Mouse (Mus musculus) erythroblast, embryonic 14.5 days (primary cell): ENCODE measurements around the gene Mboat1. TPM values are rescaled to one million over a fixed set of nuclear protein-coding genes. Genes with fewer than 3 reads are reported as not detected.

ENCODE experiments used
- H3K27me3 ChIP-seq: 2 replicates; pipeline ENCODE4 v1.6.1; 2012; ENCODE audit warnings: inconsistent platforms; ENCODE audit not compliant: control insufficient read depth
- H3K36me3 ChIP-seq: 2 replicates; pipeline ENCODE4 v1.6.1; 2012; ENCODE audit warnings: mild to moderate bottlenecking, inconsistent platforms; ENCODE audit not compliant: control insufficient read depth
- H3K4me1 ChIP-seq: 2 replicates; pipeline ENCODE4 v1.6.1; 2012; ENCODE audit warnings: inconsistent platforms; ENCODE audit not compliant: control insufficient read depth
- H3K4me3 ChIP-seq: replicated peaks from 2 replicates; pipeline ENCODE3; 2012; ENCODE audit warnings: moderate library complexity, mild to moderate bottlenecking, inconsistent platforms
- H3K9me3 ChIP-seq: 2 replicates; pipeline ENCODE4 v1.6.1; 2012; ENCODE audit warnings: low read length, inconsistent platforms, mixed read lengths; ENCODE audit not compliant: control insufficient read depth
- GATA1 ChIP-seq: IDR thresholded peaks from 2 replicates; pipeline ENCODE4 v1.6.1; 2012; ENCODE audit warnings: low read length, inconsistent platforms, mixed read lengths
- TAL1 ChIP-seq: IDR thresholded peaks from 3 replicates; pipeline ENCODE4 v1.6.1; 2012; ENCODE audit warnings: low read length, inconsistent platforms, mixed read lengths
- polyA plus RNA-seq: library from polyadenylated mRNA; stranded (reverse); fragments of >175 nt; gene quantifications from 2 replicates; pipeline ENCODE4 v1.2.3, GENCODE M21; 2012

The Mboat1 gene
- polyA plus RNA-seq, 1 experiment, result not detected

DNA sequence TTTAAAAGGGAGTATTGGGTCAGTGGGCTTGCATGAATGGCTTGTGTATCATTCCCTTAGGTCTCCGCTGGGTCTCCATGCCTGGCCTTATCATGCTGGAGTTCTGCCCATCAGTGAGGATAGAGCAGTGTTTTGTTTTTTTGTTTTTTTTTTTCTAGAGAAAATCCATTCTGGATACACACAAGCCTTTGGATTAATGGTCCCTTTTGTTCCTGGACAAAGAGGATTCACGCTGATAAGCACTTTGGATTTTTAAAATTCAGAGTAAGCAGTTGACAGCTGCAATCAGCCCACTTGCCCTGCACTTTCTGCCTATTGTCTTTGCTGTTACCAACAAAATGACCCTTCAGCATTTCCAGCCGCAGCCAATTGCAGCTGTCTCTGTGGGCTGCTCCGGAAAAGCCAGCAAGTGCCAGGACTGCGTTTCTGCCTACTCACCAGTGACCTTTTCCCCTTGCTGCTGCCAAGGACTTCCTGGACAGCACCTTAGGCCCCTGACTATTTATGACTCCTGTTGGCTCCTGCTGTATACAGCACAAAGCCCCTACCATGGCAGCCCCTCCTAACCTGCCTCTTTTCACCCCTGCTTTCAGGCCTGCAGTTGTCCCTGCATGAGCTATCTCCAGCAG is 117.5 kb downstream of the Mboat1 start:
- H3K27me3 ChIP-seq, result no peaks in the 10 kb centered on the region
- no peaks in the 10 kb centered on the region for H3K9me3 ChIP-seq
- no peaks in the 10 kb centered on the region for H3K36me3 ChIP-seq
- H3K4me1 ChIP-seq, result no peaks in the 10 kb centered on the region
- TF ChIP-seq GATA1, result no peak
- no peak for TF ChIP-seq TAL1
- H3K4me3 ChIP-seq, result no peak overlapping the region

DNA sequence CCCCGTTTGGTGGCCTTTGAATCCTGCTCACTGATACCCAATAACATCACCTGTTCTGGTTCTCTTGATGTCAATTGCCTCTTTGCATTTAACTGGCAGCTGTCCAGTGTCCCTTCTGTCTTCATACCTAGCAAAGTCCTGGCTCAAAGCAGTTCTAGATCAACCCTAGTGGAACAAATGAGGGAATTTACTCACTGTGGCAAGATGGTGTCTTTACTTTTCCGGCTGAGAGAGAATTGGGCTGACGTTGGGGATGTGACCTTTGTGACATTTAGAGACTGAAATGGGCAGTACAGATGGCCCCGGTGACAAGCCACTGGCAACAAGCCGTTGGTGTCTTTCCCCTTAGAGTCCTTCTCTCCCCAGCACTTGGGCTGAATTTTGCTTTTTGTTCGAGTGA is 118.1 kb downstream of the Mboat1 start:
- H3K4me1 ChIP-seq, result no peaks in the 10 kb centered on the region
- no peak overlapping the region for H3K4me3 ChIP-seq
- no peaks in the 10 kb centered on the region for H3K9me3 ChIP-seq
- no peaks in the 10 kb centered on the region for H3K27me3 ChIP-seq
- TF ChIP-seq TAL1, result no peak
- no peak for TF ChIP-seq GATA1
- H3K36me3 ChIP-seq, result no peaks in the 10 kb centered on the region

DNA sequence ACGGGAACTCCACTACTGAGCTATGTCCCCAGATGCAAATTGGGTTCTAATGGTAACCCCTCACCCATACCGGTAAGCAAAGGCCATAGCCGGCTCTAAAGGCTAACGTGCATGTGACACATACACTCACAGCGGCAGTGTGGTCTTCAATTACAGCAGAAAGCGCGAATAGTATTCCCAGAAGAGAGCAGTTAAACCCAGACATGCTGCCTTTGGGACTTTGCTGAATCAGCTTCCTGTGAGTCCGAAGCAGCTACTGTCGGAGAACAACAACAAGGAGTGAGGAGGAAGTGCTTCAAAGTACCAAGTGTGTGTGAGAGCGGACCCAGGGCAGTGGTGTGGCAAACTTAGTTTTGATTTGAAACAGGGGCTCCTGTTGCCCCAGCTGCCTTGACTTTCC is 122.5 kb downstream of the Mboat1 start:
- H3K4me3 ChIP-seq, result no peak overlapping the region
- H3K27me3 ChIP-seq, result no peaks in the 10 kb centered on the region
- no peaks in the 10 kb centered on the region for H3K4me1 ChIP-seq
- H3K9me3 ChIP-seq, result no peaks in the 10 kb centered on the region
- H3K36me3 ChIP-seq, result no peaks in the 10 kb centered on the region
- TF ChIP-seq GATA1 (no peak), TAL1 (no peak)

DNA sequence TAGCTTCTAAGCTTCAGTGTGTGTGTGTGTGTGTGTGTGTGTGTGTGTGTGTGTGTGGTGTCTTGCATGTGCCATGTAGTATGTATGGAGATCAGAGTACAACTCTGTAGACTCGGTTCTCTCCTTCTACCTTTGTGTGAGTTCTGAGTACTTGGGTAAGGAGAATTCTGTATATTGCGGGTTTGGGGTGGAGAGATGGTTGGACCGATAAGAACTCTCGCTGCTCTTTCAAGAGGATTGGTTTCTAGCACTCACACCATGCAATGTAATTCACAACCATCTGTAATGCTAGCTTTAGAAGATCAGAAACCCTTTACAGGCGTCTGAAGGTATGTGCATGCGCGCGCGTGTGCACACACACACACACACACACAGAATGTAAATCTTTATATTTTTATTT is 123.0 kb downstream of the Mboat1 start:
- no peaks in the 10 kb centered on the region for H3K27me3 ChIP-seq
- no peaks in the 10 kb centered on the region for H3K36me3 ChIP-seq
- H3K4me3 ChIP-seq, result no peak overlapping the region
- no peaks in the 10 kb centered on the region for H3K9me3 ChIP-seq
- TF ChIP-seq TAL1 (no peak), GATA1 (no peak)
- no peaks in the 10 kb centered on the region for H3K4me1 ChIP-seq

DNA sequence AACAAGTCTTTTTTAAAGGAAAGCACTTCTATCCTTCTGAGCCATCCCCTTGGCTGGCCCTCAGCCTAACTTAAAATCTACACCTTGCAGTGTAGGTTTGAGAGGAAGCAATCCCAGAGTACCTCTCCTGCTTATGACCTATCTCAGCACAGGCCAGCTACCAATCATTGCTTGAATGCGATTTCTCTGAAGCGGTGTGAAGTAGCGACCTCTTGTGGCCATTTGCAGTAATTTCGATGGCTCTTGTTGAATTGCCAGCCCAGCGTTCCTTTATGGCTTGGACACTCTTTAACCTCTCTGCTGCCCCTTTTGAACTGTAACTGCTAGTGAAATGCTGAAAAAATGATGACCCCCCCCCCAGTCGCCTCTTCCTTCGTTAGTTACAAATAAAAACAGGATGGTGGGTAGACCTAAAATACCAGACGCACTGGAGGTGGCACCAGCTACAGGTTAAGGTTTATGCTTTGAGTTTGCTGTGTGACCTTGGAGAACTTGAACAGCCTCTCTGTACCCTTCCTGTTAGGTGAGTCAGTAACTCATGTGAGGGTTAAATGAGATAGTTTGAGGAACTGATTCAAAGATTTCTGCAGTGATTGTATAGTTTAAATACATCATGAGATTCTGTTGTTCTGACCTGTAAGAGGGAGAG is 123.7 kb downstream of the Mboat1 start:
- no peaks in the 10 kb centered on the region for H3K9me3 ChIP-seq
- no peak overlapping the region for H3K4me3 ChIP-seq
- TF ChIP-seq GATA1, result no peak
- no peak for TF ChIP-seq TAL1
- no peaks in the 10 kb centered on the region for H3K27me3 ChIP-seq
- no peaks in the 10 kb centered on the region for H3K36me3 ChIP-seq
- H3K4me1 ChIP-seq, result no peaks in the 10 kb centered on the region

DNA sequence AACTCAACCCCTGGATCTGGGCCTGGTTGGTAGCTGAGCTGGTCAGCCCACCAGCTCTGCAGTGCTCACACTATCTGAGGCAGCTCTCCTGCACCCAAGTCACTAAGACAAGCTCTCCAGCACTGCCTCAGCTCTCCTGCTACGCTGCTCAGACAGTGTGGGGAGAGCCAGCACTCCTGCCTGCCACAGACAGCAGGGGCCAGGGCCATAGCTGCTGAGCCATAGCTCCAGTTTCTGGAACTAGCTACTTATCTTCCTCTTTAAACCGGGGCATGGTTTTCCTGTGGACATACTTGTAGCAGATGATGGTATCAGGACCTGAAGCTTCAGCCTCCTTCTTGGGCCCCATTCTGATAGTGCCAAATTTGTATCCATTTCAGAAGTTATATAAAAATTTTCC is 127.4 kb downstream of the Mboat1 start:
- H3K4me3 ChIP-seq, result no peak overlapping the region
- TF ChIP-seq GATA1, result no peak
- no peak for TF ChIP-seq TAL1
- peaks cover under 1% of the 10 kb centered on the region; the same call in 1 of the 2 replicates for H3K9me3 ChIP-seq
- H3K4me1 ChIP-seq, result no peaks in the 10 kb centered on the region
- no peaks in the 10 kb centered on the region for H3K27me3 ChIP-seq
- no peaks in the 10 kb centered on the region for H3K36me3 ChIP-seq

DNA sequence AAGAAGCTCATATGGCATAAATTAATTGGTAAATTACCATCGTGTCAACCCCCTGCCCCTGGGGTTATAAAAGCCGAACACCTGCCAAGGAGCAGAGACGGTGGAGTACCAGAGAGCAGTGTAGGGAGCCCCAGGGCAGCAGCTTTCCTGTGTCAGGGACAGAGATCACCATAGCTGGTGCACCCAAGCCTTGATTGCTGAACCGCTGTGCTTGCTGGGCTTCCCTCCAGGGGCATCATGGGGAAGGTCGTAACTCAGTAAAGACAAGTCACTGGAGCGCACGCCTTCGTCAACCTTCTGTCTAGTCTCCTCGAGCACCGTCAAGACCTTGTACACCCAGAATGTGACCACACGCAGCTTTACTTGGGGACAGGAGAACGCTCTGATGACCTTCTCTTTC is 128.0 kb downstream of the Mboat1 start:
- no peaks in the 10 kb centered on the region for H3K27me3 ChIP-seq
- H3K4me3 ChIP-seq, result no peak overlapping the region
- H3K36me3 ChIP-seq, result no peaks in the 10 kb centered on the region
- TF ChIP-seq TAL1 (no peak), GATA1 (no peak)
- peaks cover 6% of the 10 kb centered on the region for H3K9me3 ChIP-seq
- no peaks in the 10 kb centered on the region for H3K4me1 ChIP-seq

DNA sequence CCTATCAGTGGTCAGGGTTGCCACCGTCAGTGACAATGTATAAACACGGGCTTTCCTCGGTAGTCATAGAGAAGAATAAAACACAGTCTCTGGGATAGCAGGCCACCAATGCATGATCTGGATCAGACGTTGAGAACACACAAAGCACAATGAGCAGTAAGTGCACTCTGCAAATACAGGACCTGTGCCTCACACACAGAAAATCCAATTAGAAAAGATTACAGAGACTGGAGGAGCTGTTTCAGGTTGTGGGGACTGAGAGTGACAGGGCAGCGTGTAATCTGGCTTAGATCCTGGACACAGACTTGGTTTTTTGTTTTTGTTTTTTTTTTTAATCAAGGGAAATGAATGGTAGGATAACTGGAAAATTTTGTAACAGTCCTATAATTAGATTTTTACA is 128.5 kb downstream of the Mboat1 start:
- Histone ChIP-seq H3K4me1 (no peaks in the 10 kb centered on the region), H3K4me3 (no peak overlapping the region), H3K36me3 (no peaks in the 10 kb centered on the region), H3K9me3 (peaks cover 6% of the 10 kb centered on the region), H3K27me3 (no peaks in the 10 kb centered on the region)
- TF ChIP-seq TAL1 (no peak), GATA1 (no peak)

DNA sequence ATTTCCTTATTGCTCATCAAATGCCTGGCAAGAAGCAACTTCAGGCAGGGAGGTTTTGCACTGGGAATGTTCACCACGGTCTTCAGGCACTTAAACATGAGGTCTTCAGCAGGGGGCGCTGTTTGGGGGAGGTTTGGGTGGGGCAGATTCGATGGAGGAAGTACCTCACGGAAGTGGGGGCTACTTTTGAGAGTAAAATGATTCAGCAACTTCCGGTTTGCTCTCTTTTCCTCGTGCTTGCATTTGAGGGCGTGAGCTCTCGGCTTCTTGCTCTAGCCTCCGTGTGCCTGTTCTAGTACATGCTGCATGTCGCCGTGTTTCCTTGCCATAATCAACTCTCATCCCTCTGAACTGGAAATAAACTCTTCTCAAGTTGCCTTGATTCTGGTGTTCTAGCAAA is 129.7 kb downstream of the Mboat1 start:
- Histone ChIP-seq H3K4me1 (no peaks in the 10 kb centered on the region), H3K27me3 (no peaks in the 10 kb centered on the region), H3K4me3 (no peak overlapping the region), H3K9me3 (peaks cover 6% of the 10 kb centered on the region), H3K36me3 (no peaks in the 10 kb centered on the region)
- TF ChIP-seq GATA1, result no peak
- TF ChIP-seq TAL1, result no peak
